Mouse (Mus musculus) gastrocnemius, postnatal 36 days (tissue): ENCODE data around the gene Doc2a. TPM values are rescaled to one million over a fixed set of nuclear protein-coding genes. Genes with fewer than 3 reads are reported as not detected.
A peak's percentile ranks its signal among the peaks of the same experiment; 100 is the strongest.
"Not testable (repeated sequence)": the region's sequence is repeated elsewhere in the genome, so short reads cannot be mapped to it uniquely, and the experiment has no call there.

Experiments
- DNase-seq, 2 experiments: peaks; one replicate each; pipeline ENCODE4 v3.0.0; 2022
- intact Hi-C: fragments of 180-260 bp; cut with DNase I; formaldehyde crosslinking; loops from one replicate; pipeline ENCODE4 v1.15.1; 2025
- total RNA-seq, 2 experiments: library from RNA; stranded (reverse); gene quantifications; 2 replicates each; pipeline ENCODE4 v1.2.3; 2021

Gene Doc2a
- total RNA-seq, 2 experiments from 2014 or later = not detected

- intact Hi-C loops = loop anchor here (2.0 to 5.0 kb wide), 2 partner anchors 23 to 39 kb away; partner anchors contain the start of gene Taok2
- peak; percentile 91 to 93 for DNase-seq
These were observed 14.4 kb downstream of the Doc2a start, which contains the start of gene Hirip3 for GRCm38 (mm10) chr7:126861429-126862130. TSS of gene Hirip3 (plus strand) at chr7:126861972.

- intact Hi-C loops = loop anchor here (2.0 to 5.0 kb wide), 2 partner anchors 23 to 40 kb away; partner anchors contain the start of gene Taok2
- DNase-seq = peak; percentile 89 to 91
These were observed 15.1 kb downstream of the Doc2a start, which contains the start of gene Ino80e for GRCm38 (mm10) chr7:126862147-126862784. TSS of gene Ino80e (minus strand) at chr7:126862377.

DNA sequence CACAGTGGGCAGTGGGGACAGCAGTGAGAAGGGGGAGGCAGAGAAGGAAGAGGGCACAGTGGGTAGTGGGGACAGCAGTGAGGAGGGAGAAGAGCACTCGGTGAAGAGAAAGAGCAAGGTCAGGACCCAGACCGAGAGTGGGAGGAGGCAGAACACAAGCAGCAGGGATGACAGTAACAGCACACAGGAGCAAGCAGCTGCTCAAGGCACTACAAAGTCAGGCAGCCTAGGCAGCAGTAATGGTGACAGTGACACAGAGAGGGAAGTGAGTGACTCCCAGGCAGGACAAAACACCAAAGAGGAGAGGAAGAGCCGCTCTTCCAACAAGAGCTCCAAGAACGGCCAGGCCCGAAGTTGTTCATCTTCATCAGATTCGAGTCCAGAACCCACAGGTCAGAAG, 16.6 kb downstream of the Doc2a start:
- intact Hi-C loops = loop anchor here (2.0 to 5.0 kb wide), 2 partner anchors 21 to 41 kb away; partner anchors contain the start of gene Taok2

DNA sequence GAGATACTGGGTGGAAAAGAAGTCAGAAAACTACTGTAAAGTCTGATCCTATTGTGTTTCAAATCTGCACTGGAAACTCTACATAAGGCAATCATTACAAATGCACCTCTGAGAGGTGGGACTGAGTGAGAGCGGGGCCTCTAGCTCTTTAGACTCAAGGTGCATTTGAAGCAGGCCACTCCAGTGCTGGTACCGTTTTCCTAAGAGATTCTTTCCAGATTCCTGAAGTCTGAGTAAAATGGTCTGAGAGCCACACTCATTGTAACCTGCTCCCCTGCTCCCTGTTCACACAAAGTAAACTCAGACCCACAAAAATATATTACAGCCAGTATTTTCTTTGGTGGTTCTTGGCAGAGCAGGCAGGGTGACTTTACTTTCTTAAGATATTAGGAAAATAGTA, 20.3 kb downstream of the Doc2a start:
- no peak for DNase-seq
- intact Hi-C loops = no loop called here

More for the DNA sequence above, 16.6 kb downstream of the Doc2a start:
- no peak for DNase-seq

DNA sequence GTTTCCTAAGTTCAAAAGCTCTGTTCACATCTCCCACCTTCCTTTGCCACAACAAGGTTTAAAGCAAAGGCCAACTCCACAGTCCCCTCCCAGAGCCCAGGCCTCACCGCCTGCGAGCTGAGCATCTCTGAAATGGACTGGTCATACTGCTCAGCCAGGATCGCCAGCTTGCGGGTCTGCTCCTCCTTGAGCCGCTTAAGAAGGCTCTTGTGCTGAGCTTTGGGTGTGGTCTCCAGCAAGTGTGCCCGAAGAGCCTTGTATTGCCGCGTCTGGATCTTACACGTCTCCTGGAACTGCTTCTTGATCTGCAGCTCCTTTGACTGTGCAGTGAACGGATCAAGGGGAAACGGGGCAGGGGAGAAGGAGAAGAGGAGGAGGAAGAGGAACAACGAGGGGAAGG, 20.8 kb downstream of the Doc2a start:
- DNase-seq = no peak
- intact Hi-C loops = no loop called here

- DNase-seq = no peak
- intact Hi-C loops = no loop called here
These were observed 22.7 kb downstream of the Doc2a start for GRCm38 (mm10) chr7:126869780-126870519.

GRCm38 (mm10) chr7:126870520-126870891, 23.3 kb downstream of the Doc2a start:
- DNase-seq = no peak
- intact Hi-C loops = no loop called here

DNA sequence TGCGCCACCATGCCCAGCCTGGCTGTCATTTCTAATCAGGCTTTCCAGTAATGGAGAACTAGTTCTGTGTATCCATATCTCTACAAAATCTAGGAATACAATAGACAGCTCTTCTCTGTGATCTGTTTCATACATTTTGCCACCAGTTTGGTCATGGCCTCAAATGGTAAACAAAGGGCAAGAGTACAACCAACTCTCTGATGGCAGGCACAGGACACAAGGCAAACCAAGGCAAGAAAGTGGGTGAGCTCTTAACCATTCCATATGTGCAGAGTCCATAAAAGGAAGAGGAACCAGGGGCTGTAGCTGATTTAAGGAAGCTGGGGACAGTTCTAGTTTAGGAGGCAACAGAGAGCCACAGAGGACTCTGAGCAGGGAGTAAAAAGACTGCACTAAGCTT, 30.0 kb downstream of the Doc2a start:
- no peak for DNase-seq
- intact Hi-C loops = no loop called here

GRCm38 (mm10) chr7:126881040-126881439, 33.8 kb downstream of the Doc2a start:
- DNase-seq = no peak
- intact Hi-C loops = no loop called here

DNA sequence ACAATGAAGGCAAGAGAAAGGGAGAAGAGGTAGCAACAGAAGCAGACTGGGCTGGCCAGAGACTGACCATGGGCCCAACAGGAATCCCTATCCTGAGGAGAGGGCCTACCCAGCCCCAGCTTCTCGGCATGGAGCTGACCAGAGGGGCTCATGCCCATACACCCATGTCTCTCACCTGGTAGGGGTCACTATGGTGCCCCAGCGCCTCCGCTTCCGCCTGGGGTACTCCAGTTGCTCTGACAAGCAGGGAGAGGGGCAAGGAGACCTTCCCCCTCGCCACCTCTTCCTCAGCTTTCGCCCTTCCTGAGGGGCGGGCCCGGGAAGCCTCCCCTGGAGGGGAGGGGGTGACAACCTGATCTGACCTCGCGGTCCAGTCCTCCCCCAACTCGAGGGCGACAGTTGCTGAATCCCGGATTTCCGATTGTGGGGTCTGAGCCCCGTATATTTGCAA, 36.5 kb downstream of the Doc2a start:
- intact Hi-C loops = loop anchor here (2.0 kb wide), 1 partner anchor 21 kb away; the partner anchor contains the start of gene Ino80e
- no peak for DNase-seq

DNA sequence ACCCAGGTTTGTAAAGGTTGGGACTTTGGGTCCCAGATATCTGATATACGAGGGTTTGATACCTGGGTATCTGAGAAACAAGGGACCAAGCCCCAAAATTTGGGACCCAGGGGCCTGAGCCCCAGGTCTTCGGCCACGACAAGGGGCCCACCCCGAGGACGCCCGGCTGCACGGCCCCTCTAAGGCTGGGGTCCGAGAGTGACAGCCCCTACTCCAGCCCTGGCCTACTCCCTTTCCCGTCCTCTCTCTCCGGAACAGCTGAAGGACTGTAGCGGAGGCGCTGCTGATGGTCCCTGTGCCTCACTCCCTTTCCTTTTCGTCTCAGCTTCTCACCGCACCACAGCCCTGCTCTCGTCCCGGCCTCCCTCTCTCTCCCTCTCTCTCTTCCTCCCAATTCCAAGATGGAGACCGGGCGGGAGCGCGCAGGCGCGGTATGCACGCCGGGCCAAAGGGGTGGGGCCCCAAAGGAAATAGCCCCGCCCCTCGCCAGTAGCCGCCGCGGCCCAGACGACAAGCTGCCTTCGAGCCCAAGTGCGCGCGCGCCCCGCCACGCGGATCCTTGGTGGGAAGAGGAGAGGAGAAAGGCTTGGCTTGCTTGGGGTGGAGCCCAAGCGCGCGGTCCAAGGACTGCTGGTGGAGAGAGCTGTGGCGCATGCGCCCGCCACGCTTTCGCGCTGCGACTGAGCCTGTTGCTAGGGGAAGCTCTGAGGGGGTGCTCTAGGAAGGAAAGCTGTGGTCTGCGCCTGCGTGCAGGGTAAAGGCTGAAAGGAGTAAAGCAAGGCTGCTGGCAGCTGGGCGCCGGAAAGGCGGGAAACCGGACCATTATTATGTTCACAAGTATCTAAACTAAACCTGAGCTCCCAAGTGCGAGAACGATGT, 37.3 kb downstream of the Doc2a start, which contains the start of gene Taok2:
Taok2 (minus strand) TSS at position 418 of the 879 bp plus-strand sequence.
- intact Hi-C loops = loop anchor here (2.0 kb wide), 1 partner anchor 22 kb away; the partner anchor contains the start of gene Ino80e
- DNase-seq = peak; percentile 95 to 97

GRCm38 (mm10) chr7:126887281-126887680, 40.1 kb downstream of the Doc2a start:
- DNase-seq = no peak
- intact Hi-C loops = no loop called here

DNA sequence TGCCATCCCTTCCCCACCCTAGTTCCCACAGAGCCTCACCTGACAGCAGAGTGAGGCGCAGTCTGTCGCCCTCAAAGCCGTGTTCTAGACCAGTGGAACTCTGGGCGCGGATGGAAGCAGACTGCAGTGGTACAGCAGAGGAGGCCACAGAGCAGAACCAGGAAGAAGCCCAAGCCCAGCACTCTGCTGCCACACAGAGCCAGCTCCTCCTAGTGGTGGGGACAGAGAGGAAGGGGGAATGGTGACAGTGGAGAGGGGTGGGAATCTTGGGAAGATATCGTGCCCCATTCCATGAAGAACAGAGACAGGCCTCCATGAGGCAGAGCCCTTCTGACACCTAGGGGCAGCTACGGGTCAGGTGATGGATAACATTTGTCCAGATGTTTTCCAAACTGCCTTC, 41.6 kb downstream of the Doc2a start:
- no peak for DNase-seq
- intact Hi-C loops = no loop called here

DNA sequence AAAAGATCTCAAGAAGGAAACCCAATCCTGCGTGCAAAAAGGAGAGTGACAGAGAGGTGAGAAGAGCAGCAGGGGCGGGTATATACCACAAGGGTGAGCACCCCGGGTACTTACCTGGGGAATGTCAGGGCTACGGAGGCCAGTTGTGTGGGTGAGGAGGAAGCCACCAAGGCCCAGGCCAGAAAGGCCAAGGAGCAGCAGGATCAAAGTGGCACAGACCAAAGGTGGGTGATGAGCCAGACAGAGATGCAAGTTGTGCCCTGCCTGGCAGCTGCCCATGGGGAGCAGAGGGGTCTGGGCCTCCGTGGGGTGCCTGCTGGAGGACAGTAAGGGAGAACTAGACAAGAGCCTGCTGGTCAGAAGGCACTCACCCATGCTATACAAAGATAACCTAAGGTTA, 49.7 kb downstream of the Doc2a start:
- no peak for DNase-seq
- intact Hi-C loops = no loop called here

- intact Hi-C loops = no loop called here
These were observed 50.3 kb downstream of the Doc2a start for GRCm38 (mm10) chr7:126897390-126898101.

GRCm38 (mm10) chr7:126898102-126898990, 51.1 kb downstream of the Doc2a start:
- intact Hi-C loops = no loop called here
- DNase-seq = peak; percentile 96 to 99

More at GRCm38 (mm10) chr7:126897390-126898101, 50.3 kb downstream of the Doc2a start:
- peak in 1 of 2 experiments; percentile 23 for DNase-seq

GRCm38 (mm10) chr7:126899781-126900180, 52.6 kb downstream of the Doc2a start:
- intact Hi-C loops, DNase-seq: not testable (repeated sequence)
